Mouse (Mus musculus) lung, adult 2 months (tissue): Measurements from ENCODE around the gene Neurog2.

Experiments
- CTCF ChIP-seq: fragments of 200-500 bp; IDR thresholded peaks from 2 replicates; pipeline ENCODE4 v1.5.1; 2011; ENCODE audit warnings: mild to moderate bottlenecking, low read length, control low read depth; ENCODE audit not compliant: insufficient read depth
- POLR2A ChIP-seq: fragments of 200-500 bp; IDR thresholded peaks from 2 replicates; pipeline ENCODE4 v1.6.1; 2011; ENCODE audit warnings: low read depth, mild to moderate bottlenecking, control low read depth, low read length, borderline replicate concordance; ENCODE audit errors: extremely low read depth

DNA sequence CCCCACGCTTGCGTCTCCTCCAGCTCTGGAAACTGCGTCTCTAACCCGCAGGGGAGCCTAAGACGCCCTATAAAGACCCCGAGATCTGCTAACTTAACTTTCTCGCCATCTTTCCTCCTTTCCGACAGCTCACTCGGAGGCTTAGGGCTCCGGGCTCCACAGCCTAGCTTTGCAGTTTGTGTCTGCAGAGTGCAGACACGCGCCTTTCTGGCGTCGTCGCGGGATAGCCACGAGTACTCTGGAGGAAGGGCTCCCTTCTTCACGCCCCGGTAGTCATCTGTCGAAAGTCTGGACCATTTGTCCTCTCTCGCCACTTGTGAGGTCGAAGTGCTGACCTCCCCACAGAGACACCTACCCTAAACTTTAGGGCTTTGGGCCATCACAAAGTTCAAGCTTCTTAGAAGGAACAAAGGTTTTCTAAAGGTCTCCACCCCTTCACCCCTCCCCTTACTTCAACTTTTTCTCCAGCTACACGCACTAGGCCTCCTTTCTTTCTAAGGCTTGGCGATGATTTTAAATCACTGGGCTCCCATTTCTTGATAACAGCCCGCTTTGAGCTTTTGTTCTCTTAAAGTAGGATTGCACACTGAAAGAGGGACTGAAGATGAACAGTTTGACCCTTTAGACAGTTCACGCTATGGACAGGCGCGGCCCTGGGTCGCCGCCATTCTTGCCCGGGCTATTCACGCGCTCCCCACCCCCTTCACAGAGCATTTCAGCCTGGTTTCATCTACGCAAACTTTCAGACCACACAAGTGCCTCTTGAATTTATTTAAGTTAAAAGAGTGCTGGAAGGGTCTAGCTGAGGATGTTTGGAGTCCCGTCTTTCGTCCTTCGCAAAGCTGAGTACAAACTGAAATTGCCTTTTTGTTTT is 4.4 kb upstream of the Neurog2 start:
- TF ChIP-seq POLR2A = no peak
- TF ChIP-seq CTCF = no peak
